Mouse (Mus musculus) CH12.LX (cell line): Measurements from ENCODE around the gene Sypl2. TPM values are rescaled to one million over a fixed set of nuclear protein-coding genes. Genes with fewer than 3 reads are reported as not detected.

Experiments used
- DNase-seq: peaks from one replicate; pipeline ENCODE4 v3.0.0-alpha.2; 2013; ENCODE audit errors: extremely low read depth
- H3K27ac ChIP-seq: 2 replicates; pipeline ENCODE4 v1.5.1; 2012; ENCODE audit warnings: low read depth, mild to moderate bottlenecking, control low read depth, moderate library complexity; ENCODE audit not compliant: insufficient read depth
- H3K27me3 ChIP-seq: replicated peaks from 2 replicates; pipeline ENCODE3; 2012; ENCODE audit warnings: inconsistent platforms
- H3K36me3 ChIP-seq, 2 experiments: replicated peaks in 1 of 2; 2 replicates each; pipeline versions ENCODE3 to v1.6.1; 2012; ENCODE audit warnings: inconsistent platforms in 1 of 2, low read length in 1 of 2, mild to moderate bottlenecking in 1 of 2, mixed read lengths in 1 of 2, moderate library complexity in 1 of 2; ENCODE audit not compliant: control insufficient read depth in 1 of 2, insufficient read depth in 1 of 2
- H3K4me1 ChIP-seq, 2 experiments: 2 replicates each; pipeline ENCODE4 v1.6.1; 2012; ENCODE audit warnings: inconsistent platforms in 1 of 2, moderate library complexity in 1 of 2; ENCODE audit not compliant: insufficient read depth in 2 of 2, control insufficient read depth in 1 of 2
- H3K4me2 ChIP-seq: 2 replicates; pipeline ENCODE4 v1.6.1; 2012; ENCODE audit warnings: low read depth, mild to moderate bottlenecking, control low read depth; ENCODE audit not compliant: poor library complexity, insufficient read depth, severe bottlenecking
- H3K4me3 ChIP-seq, 3 experiments: fragments of 150-350 bp in 1 of 3; sonication (generic) in 1 of 3; replicated peaks in 1 of 3; 2 replicates each; pipeline versions ENCODE3 to v1.5.1; 2011 to 2012; ENCODE audit warnings: low read depth in 2 of 3, low read length in 2 of 3, mild to moderate bottlenecking in 2 of 3, moderate library complexity in 2 of 3, control low read depth in 1 of 3, improper control_type of control experiment in 1 of 3, inconsistent platforms in 1 of 3, mixed read lengths in 1 of 3; ENCODE audit not compliant: poor library complexity in 1 of 3
- H3K79me2 ChIP-seq: replicated peaks from 2 replicates; pipeline ENCODE4 v1.6.1; 2012; ENCODE audit warnings: mild to moderate bottlenecking, moderate library complexity; ENCODE audit not compliant: control insufficient read depth, poor library complexity, insufficient read depth, severe bottlenecking; ENCODE audit errors: extremely low read depth
- H3K9ac ChIP-seq: 2 replicates; pipeline ENCODE4 v1.6.1; 2012; ENCODE audit warnings: low read depth, mild to moderate bottlenecking, control low read depth, moderate library complexity; ENCODE audit not compliant: insufficient read depth
- H3K9me3 ChIP-seq: replicated peaks from 2 replicates; pipeline ENCODE3; 2012; ENCODE audit warnings: low read length, inconsistent platforms, mixed read lengths
- CHD1 ChIP-seq: IDR thresholded peaks from 2 replicates; pipeline ENCODE4 v1.6.1; 2012; ENCODE audit warnings: low read depth, low read length, improper control_type of control experiment, inconsistent platforms
- CHD2 ChIP-seq: IDR thresholded peaks from 2 replicates; pipeline ENCODE4 v1.6.1; 2011; ENCODE audit warnings: low read length, improper control_type of control experiment
- GABPA ChIP-seq: IDR thresholded peaks from 2 replicates; pipeline ENCODE4 v1.6.1; 2012; ENCODE audit warnings: low read depth, low read length, improper control_type of control experiment, inconsistent platforms; ENCODE audit not compliant: insufficient replicate concordance
- IRF4 ChIP-seq: IDR thresholded peaks from 2 replicates; pipeline ENCODE4 v1.6.1; 2014; ENCODE audit warnings: low read depth, mild to moderate bottlenecking, inconsistent platforms, low read length, improper control_type of control experiment
- JUN ChIP-seq: IDR thresholded peaks from 2 replicates; pipeline ENCODE4 v1.6.1; 2011; ENCODE audit warnings: low read depth, mild to moderate bottlenecking, low read length, improper control_type of control experiment, moderate library complexity; ENCODE audit not compliant: insufficient read depth
- MAFK ChIP-seq: IDR thresholded peaks from 2 replicates; pipeline ENCODE4 v1.6.1; 2011; ENCODE audit warnings: low read length, improper control_type of control experiment; ENCODE audit not compliant: insufficient replicate concordance
- MAZ ChIP-seq: IDR thresholded peaks from 2 replicates; pipeline ENCODE4 v1.6.1; 2012; ENCODE audit warnings: low read depth, mild to moderate bottlenecking, inconsistent platforms, low read length, improper control_type of control experiment, moderate library complexity
- MEF2A ChIP-seq: IDR thresholded peaks from 2 replicates; pipeline ENCODE4 v1.6.1; 2014; ENCODE audit warnings: low read depth, mild to moderate bottlenecking, inconsistent platforms, low read length, improper control_type of control experiment, borderline replicate concordance
- PAX5 ChIP-seq: IDR thresholded peaks from 2 replicates; pipeline ENCODE4 v1.6.1; 2012; ENCODE audit warnings: low read length, inconsistent platforms, mixed read lengths
- RCOR1 ChIP-seq: conservative IDR thresholded peaks from 2 replicates; pipeline ENCODE4 v1.6.1; 2012; ENCODE audit warnings: low read depth, mild to moderate bottlenecking, inconsistent platforms, low read length, improper control_type of control experiment
- TBP ChIP-seq: conservative IDR thresholded peaks from 2 replicates; pipeline ENCODE4 v1.6.1; 2011; ENCODE audit warnings: low read depth, low read length, improper control_type of control experiment
- USF2 ChIP-seq: conservative IDR thresholded peaks from 2 replicates; pipeline ENCODE4 v1.6.1; 2011; ENCODE audit warnings: low read depth, low read length, improper control_type of control experiment
- ZC3H11A ChIP-seq: IDR thresholded peaks from 2 replicates; pipeline ENCODE4 v1.6.1; 2012; ENCODE audit warnings: low read depth, mild to moderate bottlenecking, inconsistent platforms, low read length, improper control_type of control experiment
- ZKSCAN1 ChIP-seq: IDR thresholded peaks from 2 replicates; pipeline ENCODE4 v1.6.1; 2012; ENCODE audit warnings: low read depth, inconsistent platforms, low read length, improper control_type of control experiment, borderline replicate concordance
- ZMIZ1 ChIP-seq: IDR thresholded peaks from 2 replicates; pipeline ENCODE4 v1.6.1; 2012; ENCODE audit warnings: low read depth, mild to moderate bottlenecking, inconsistent platforms, low read length, improper control_type of control experiment
- dilution Hi-C: fragments of 300-500 bp; cut with MboI; formaldehyde crosslinking; loops from 2 replicates; pipeline ENCODE4 v1.14.3; 2020; ENCODE audit warnings: low sequenced_read_pairs; ENCODE audit not compliant: extremely low pct_unique_long_range_greater_than_20kb, extremely low pct_ligation_motif_present
- in situ Hi-C: fragments of 300-500 bp; cut with MboI; formaldehyde crosslinking; loops from 3 replicates; pipeline ENCODE4 v1.14.3; 2019; ENCODE audit warnings: low sequenced_read_pairs, low pct_ligation_motif_present, low pct_unique_long_range_greater_than_20kb, mixed read lengths
- polyA plus RNA-seq: library from polyadenylated mRNA; unstranded; fragments of >175 nt; gene quantifications from 2 replicates; pipeline ENCODE4 v1.2.1, GENCODE M21; 2012; ENCODE audit warnings: low read depth; ENCODE audit not compliant: insufficient read length
- total RNA-seq, 2 experiments: library from RNA; depleted of rRNA; stranded (reverse); fragments of 300-350 nt in 1 of 2; fragments of >200 nt in 1 of 2; gene quantifications; 2 replicates each; pipeline ENCODE4 v1.2.3; 2012 to 2014

The Sypl2 gene
- total and polyA plus RNA-seq, 3 experiments, result not detected

DNA sequence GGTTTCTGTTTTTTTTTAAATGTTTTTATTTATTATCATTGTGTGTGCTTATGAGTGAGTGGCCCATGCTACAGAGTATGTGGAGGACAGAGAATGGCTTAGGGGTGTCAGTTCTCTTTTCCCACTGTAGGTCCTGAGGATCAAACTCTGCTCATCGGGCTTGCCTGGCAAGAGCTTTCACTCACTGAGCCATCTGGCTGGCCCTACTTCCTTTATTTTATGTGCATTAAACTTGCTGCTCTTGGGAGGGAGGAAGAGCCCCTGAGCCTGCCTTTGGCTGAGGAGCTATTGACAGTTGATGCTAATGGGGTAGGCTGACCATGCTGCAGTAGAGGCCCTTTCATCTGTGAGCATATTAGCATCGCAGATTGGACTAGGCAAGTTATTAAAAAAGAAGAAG lies 20.4 kb upstream of the Sypl2 start:
- Histone ChIP-seq H3K27ac (no peak overlapping the region), H3K9me3 (no peaks in the 10 kb centered on the region), H3K4me2 (no peak overlapping the region), H3K79me2 (no peaks in the 10 kb centered on the region), H3K36me3 (no peaks in the 10 kb centered on the region), H3K4me1 (no peaks in the 10 kb centered on the region), H3K4me3 (no peak overlapping the region), H3K27me3 (no peaks in the 10 kb centered on the region), H3K9ac (no peak overlapping the region)
- TF ChIP-seq CHD1, result no peak
- TF ChIP-seq PAX5, result no peak
- TF ChIP-seq GABPA, result no peak
- TF ChIP-seq MEF2A, result no peak
- TF ChIP-seq IRF4, result no peak
- TF ChIP-seq USF2, result no peak
- no peak for TF ChIP-seq ZMIZ1
- no peak for TF ChIP-seq TBP
- dilution Hi-C loops, result no loop called here
- in situ Hi-C loops, result no loop called here
- no peak for DNase-seq

DNA sequence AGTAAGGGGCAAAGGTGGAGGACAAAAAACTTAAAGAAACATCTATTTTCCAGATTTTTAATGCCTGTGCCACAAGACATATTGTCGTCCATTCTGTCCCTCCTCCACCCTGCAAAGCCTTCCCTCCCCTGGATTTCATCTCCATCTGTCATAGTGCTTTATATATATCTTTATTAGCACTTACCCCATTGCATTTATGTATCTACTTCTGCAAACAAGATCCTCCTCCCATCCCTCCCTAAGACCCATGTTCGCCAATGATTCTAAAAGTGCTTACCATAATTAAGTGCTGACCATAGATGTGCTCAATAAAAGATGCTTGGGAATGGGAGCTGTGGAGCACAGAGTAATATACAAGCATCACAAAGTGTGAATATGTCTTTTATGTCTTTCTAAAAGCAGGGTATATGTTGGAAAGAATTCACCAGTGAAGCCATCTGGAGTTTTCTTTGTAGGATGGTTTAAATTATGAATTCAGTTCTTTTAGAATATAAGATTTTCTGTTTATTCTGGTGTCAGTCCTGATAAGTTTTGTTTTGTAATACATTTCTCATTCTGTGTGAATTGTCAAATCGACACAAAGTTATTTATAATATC lies 14.9 kb upstream of the Sypl2 start:
- H3K9me3 ChIP-seq, result peaks cover 2% of the 10 kb centered on the region
- no peaks in the 10 kb centered on the region for H3K4me1 ChIP-seq
- TF ChIP-seq ZC3H11A, result no peak
- TF ChIP-seq ZMIZ1, result no peak
- no peak for TF ChIP-seq ZKSCAN1
- TF ChIP-seq CHD2, result no peak
- no peak for TF ChIP-seq MAFK
- TF ChIP-seq RCOR1, result no peak
- no peak for TF ChIP-seq JUN
- TF ChIP-seq MAZ, result no peak
- no peak overlapping the region for H3K4me2 ChIP-seq
- no peaks in the 10 kb centered on the region for H3K79me2 ChIP-seq
- no peak overlapping the region for H3K27ac ChIP-seq
- in situ Hi-C loops, result no loop called here
- DNase-seq, result no peak
- dilution Hi-C loops, result no loop called here
- H3K4me3 ChIP-seq, result no peak overlapping the region
- no peaks in the 10 kb centered on the region for H3K27me3 ChIP-seq
- H3K9ac ChIP-seq, result no peak overlapping the region
- H3K36me3 ChIP-seq, result no peaks in the 10 kb centered on the region
